Mouse (Mus musculus) bone marrow macrophage, adult 2 months (primary cell): ENCODE data around the gene Prrc2c.

Source experiments
- CTCF ChIP-seq: IDR thresholded peaks from 2 replicates; pipeline ENCODE4 v1.5.1; 2012; ENCODE audit warnings: low read depth, mild to moderate bottlenecking, low read length, moderate library complexity
- POLR2A ChIP-seq: IDR thresholded peaks from 2 replicates; pipeline ENCODE4 v1.6.1; 2012; ENCODE audit warnings: mild to moderate bottlenecking, low read depth, low read length, borderline replicate concordance

DNA sequence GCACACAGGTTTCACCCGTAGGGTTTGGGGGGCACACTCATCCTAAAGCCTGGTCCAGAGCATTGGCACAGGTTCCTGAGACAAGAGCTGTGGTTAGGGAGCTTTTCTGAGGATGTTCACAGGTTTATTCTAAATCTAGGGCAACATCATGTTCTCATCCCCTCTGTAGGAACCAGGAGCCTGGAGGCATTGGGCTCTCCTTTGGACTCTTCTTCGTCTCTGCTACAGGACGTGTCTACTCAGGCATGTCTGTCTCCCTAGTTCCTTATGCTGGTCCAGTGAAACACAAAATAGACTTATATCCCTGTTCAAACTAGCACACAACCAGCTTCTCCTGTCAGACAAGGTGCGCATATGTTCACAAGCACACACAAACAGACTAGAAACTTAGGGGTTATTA is 101.8 kb downstream of the Prrc2c start:
- no peak for TF ChIP-seq CTCF
- TF ChIP-seq POLR2A = no peak
